Mouse (Mus musculus) left cerebral cortex, adult 11 months (tissue): ENCODE measurements at regions not wholly inside any gene's neighbourhood (a gene's known extent, or its start where the extent isn't known, plus 50 kb on each side); places are given as distances from the start of the nearest gene placed in this dataset.

Source experiments
- DNase-seq: peaks from one replicate; pipeline ENCODE4 v3.0.0; 2022; ENCODE audit warnings: low spot score

GRCm38 (mm10) chr10:113161486-113161885, 232.7 kb upstream of the Atxn7l3b start:
- no peak for DNase-seq

GRCm38 (mm10) chr10:113160055-113160454, 231.3 kb upstream of the Atxn7l3b start:
- no peak for DNase-seq

- DNase-seq = no peak
Observed at GRCm38 (mm10) chr10:113158988-113159387, 230.2 kb upstream of the Atxn7l3b start.

- DNase-seq = no peak
Observed at GRCm38 (mm10) chr10:113141606-113142005, 212.8 kb upstream of the Atxn7l3b start.

- DNase-seq = no peak
Observed at GRCm38 (mm10) chr10:113114999-113115398, 186.2 kb upstream of the Atxn7l3b start.

GRCm38 (mm10) chr10:113105771-113106430, 177.1 kb upstream of the Atxn7l3b start:
- peak; percentile 21 for DNase-seq

GRCm38 (mm10) chr10:113105301-113105700, 176.5 kb upstream of the Atxn7l3b start:
- no peak for DNase-seq
